Mouse (Mus musculus): ENCODE data around the gene Ctdsp1. TPM values are rescaled to one million over a fixed set of nuclear protein-coding genes. Genes with fewer than 3 reads are reported as not detected.
A peak's percentile ranks its signal among the peaks of the same experiment; 100 is the strongest.

Gene Ctdsp1
- total and polyA plus RNA-seq, 2 experiments, result 27.1 to 167 TPM

DNA sequence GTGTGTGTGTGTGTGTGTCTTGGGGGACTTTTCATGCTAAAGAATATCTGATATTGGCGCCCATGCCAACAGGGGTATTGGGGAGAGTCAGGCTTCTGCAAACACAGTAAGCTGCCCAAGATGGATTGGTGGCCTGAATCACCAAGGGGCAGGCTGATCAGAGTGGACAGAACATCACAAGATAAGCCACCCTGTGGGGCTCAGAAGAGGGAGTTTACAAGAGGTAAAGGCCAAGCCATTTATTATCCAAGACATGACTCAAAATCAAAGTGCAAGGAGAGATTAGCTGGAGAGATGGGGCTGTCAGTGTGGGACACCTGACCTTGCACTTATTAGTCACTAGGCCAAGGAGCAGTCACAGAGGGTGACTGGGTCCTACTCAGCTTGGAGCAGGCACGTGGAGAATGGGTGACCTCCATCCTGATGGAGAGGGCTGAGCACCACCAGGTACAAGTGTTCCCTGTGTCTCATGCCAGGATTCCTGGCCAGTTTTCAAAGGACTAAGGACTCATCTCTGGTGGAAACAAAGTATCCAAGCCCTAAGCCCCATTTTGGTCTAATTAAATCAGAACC lies 20.5 kb downstream of the Ctdsp1 start:
- no peak overlapping the region for H3K27ac ChIP-seq (replicated peaks; ENCODE audit: insufficient read depth, low read depth, low read length)

DNA sequence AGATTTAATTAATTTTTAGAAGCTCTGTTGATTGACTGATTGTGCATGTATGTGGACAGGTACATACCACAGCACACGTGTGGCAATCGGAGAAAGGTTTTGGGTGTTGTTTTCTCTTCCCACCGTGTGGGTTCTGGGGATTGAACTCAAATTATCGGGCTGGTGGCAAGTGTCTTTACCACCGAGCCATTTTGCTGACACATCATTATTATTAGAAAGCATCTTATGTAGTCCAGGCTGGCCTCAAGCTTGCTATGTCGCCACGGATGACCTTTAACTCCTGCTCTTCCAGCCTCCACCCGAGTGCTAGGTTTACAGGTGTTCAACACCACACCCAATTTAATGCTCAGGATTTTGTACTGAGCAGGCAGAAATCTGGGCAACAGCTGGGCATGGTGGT lies 21.4 kb downstream of the Ctdsp1 start:
- Histone ChIP-seq H3K9ac (ENCODE audit: low read depth, low read length) (no peak overlapping the region), H3K4me1 (ENCODE audit: control insufficient read depth, insufficient read depth, low read length) (no peaks in the 10 kb centered on the region), H3K36me3 (ENCODE audit: control insufficient read depth, insufficient read depth, low read length) (no peaks in the 10 kb centered on the region), H3K27me3 (ENCODE audit: control insufficient read depth, insufficient read depth, low read length) (no peaks in the 10 kb centered on the region), H3K79me2 (ENCODE audit: control insufficient read depth, insufficient read depth, low read length) (no peaks in the 10 kb centered on the region), H3K4me3 (ENCODE audit: insufficient read depth, low read depth, low read length) (no peak overlapping the region), H3K27ac (replicated peaks; ENCODE audit: insufficient read depth, low read depth, low read length) (no peak overlapping the region)
- TF ChIP-seq CTCF (IDR thresholded peaks at IDR 0.05; ENCODE audit: low read depth, low read length) (no peak), POLR2A (IDR thresholded peaks at IDR 0.05; ENCODE audit: extremely low read depth, insufficient read depth, low read length) (no peak)
- WGBS, result 83% methylated on average over 8 of the region's 8 CpGs
- no peak for DNase-seq (ENCODE audit: extremely low read depth, low read depth, low spot score)

More for the DNA sequence above, 20.5 kb downstream of the Ctdsp1 start:
- Histone ChIP-seq H3K79me2 (ENCODE audit: control insufficient read depth, insufficient read depth, low read length) (no peaks in the 10 kb centered on the region), H3K27me3 (ENCODE audit: control insufficient read depth, insufficient read depth, low read length) (no peaks in the 10 kb centered on the region), H3K9ac (ENCODE audit: low read depth, low read length) (no peak overlapping the region), H3K36me3 (ENCODE audit: control insufficient read depth, insufficient read depth, low read length) (no peaks in the 10 kb centered on the region), H3K4me3 (ENCODE audit: insufficient read depth, low read depth, low read length) (no peak overlapping the region), H3K4me1 (ENCODE audit: control insufficient read depth, insufficient read depth, low read length) (no peaks in the 10 kb centered on the region)
- DNase-seq (ENCODE audit: extremely low read depth, low read depth, low spot score), result no peak
- TF ChIP-seq CTCF (IDR thresholded peaks at IDR 0.05; ENCODE audit: low read depth, low read length), result no peak
- TF ChIP-seq POLR2A (IDR thresholded peaks at IDR 0.05; ENCODE audit: extremely low read depth, insufficient read depth, low read length), result no peak
- 75% methylated on average over 2 of the region's 2 CpGs for WGBS

DNA sequence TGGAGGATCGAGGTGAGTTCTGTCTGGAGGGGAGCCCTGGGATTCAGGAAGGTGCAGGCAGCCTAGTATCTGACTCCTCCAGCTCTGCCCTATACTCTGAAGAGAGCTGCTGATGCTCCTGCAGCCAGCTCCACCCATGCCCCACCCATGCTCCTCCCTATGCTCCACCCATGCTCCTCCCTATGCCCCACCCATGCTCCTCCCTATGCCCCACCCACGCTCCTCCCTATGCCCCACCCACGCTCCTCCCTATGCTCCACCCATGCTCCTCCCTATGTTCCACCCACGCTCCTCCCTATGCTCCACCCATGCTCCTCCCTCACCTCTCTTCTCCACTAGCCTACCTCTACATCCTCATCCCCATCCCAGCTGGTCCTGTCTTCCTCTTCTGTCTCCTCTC lies 23.8 kb downstream of the Ctdsp1 start:
- Histone ChIP-seq H3K27me3 (ENCODE audit: control insufficient read depth, insufficient read depth, low read length) (no peaks in the 10 kb centered on the region), H3K27ac (replicated peaks; ENCODE audit: insufficient read depth, low read depth, low read length) (no peak overlapping the region), H3K79me2 (ENCODE audit: control insufficient read depth, insufficient read depth, low read length) (no peaks in the 10 kb centered on the region), H3K4me1 (ENCODE audit: control insufficient read depth, insufficient read depth, low read length) (no peaks in the 10 kb centered on the region), H3K36me3 (ENCODE audit: control insufficient read depth, insufficient read depth, low read length) (no peaks in the 10 kb centered on the region), H3K9ac (ENCODE audit: low read depth, low read length) (no peak overlapping the region), H3K4me3 (ENCODE audit: insufficient read depth, low read depth, low read length) (no peak overlapping the region)
- 53% methylated on average over 4 of the region's 4 CpGs for WGBS
- DNase-seq (ENCODE audit: extremely low read depth, low read depth, low spot score), result peak; percentile 76
- no peak for TF ChIP-seq CTCF (IDR thresholded peaks at IDR 0.05; ENCODE audit: low read depth, low read length)

DNA sequence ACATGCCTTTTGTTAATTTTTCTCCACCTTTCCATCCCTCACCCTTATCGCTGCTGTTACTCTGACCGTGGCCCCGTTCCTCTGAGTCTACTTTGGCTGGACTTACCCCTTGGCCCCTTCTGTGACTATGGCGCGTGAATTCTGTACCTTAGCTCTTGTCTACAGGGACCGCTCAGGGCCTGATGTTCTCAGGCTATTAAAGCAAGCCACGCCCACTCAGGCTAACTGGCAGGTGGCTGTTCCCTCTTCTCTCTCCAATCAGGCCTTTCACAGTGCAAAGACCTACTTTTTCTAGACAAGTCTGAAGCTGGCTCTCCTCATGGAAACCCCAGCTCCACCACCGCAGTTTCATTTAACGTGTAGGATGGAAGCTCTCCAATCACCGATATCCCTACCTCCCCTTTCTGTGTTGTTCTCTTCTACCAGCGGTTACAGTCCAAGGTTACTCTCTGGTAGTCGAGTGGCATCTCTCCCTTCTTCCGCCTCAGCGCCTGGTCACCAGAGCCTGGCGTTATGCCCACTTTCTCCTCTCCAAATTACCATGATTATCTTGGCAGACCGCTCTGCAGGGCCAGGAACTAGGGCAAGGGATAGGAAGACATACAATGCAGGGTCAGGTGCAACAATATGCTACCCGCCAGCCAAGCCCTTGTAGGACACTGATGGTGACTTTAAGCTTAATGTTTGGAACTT lies 27.6 kb downstream of the Ctdsp1 start:
- H3K79me2 ChIP-seq (ENCODE audit: control insufficient read depth, insufficient read depth, low read length), result no peaks in the 10 kb centered on the region
- H3K36me3 ChIP-seq (ENCODE audit: control insufficient read depth, insufficient read depth, low read length), result no peaks in the 10 kb centered on the region
- TF ChIP-seq CTCF (IDR thresholded peaks at IDR 0.05; ENCODE audit: low read depth, low read length), result no peak
- TF ChIP-seq POLR2A (IDR thresholded peaks at IDR 0.05; ENCODE audit: extremely low read depth, insufficient read depth, low read length), result no peak
- DNase-seq (ENCODE audit: extremely low read depth, low read depth, low spot score), result no peak
- H3K27me3 ChIP-seq (ENCODE audit: control insufficient read depth, insufficient read depth, low read length), result no peaks in the 10 kb centered on the region
- H3K4me1 ChIP-seq (ENCODE audit: control insufficient read depth, insufficient read depth, low read length), result no peaks in the 10 kb centered on the region
- no peak overlapping the region for H3K4me3 ChIP-seq (ENCODE audit: insufficient read depth, low read depth, low read length)
- H3K9ac ChIP-seq (ENCODE audit: low read depth, low read length), result no peak overlapping the region
- WGBS, result 71% methylated on average over 17 of the region's 17 CpGs
- H3K27ac ChIP-seq (replicated peaks; ENCODE audit: insufficient read depth, low read depth, low read length), result no peak overlapping the region

DNA sequence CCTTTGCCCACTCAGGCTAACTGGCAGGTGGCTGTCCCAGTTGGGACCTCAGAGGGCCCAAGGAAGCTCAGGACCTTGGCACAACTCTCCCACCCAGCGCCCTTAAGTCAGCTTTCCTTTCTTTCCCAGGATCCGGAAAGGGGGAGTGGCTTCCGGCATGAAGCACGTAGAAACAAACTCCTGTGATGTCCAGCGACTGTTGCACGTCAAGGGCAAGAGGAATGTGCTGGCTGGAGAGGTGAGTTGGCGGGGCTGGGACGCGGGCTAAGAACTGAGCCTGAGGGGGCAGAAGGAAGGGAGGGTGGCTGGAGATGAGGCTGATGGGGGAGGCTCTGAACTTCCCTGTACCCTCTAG lies 28.1 kb downstream of the Ctdsp1 start:
- Histone ChIP-seq H3K27ac (replicated peaks; ENCODE audit: insufficient read depth, low read depth, low read length) (no peak overlapping the region), H3K4me3 (ENCODE audit: insufficient read depth, low read depth, low read length) (no peak overlapping the region), H3K4me1 (ENCODE audit: control insufficient read depth, insufficient read depth, low read length) (no peaks in the 10 kb centered on the region), H3K36me3 (ENCODE audit: control insufficient read depth, insufficient read depth, low read length) (no peaks in the 10 kb centered on the region), H3K79me2 (ENCODE audit: control insufficient read depth, insufficient read depth, low read length) (no peaks in the 10 kb centered on the region), H3K27me3 (ENCODE audit: control insufficient read depth, insufficient read depth, low read length) (no peaks in the 10 kb centered on the region), H3K9ac (ENCODE audit: low read depth, low read length) (no peak overlapping the region)
- TF ChIP-seq POLR2A (IDR thresholded peaks at IDR 0.05; ENCODE audit: extremely low read depth, insufficient read depth, low read length) (no peak), CTCF (IDR thresholded peaks at IDR 0.05; ENCODE audit: low read depth, low read length) (no peak)
- 67% methylated on average over 9 of the region's 9 CpGs for WGBS
- no peak for DNase-seq (ENCODE audit: extremely low read depth, low read depth, low spot score)

DNA sequence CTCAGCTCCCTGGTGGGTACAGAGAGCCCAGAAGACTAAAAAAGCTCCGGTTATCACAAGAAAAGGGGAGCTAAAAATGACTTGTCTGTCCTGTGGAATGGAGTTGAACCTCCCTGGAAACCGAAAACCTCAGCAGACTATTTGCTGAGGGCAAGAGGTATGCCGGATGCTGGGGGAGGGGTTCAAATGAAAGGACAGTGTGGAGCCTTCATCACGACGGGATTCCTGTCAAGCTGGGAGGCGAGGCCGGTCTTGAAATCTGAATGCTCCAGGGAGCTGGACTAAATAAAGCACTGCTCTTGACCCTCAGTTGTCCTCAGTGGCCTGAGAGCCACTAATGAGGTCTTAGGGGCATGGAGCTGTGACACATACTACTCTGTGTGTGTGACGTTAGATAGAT lies 31.8 kb downstream of the Ctdsp1 start:
- H3K9ac ChIP-seq (ENCODE audit: low read depth, low read length), result no peak overlapping the region
- no peaks in the 10 kb centered on the region for H3K36me3 ChIP-seq (ENCODE audit: control insufficient read depth, insufficient read depth, low read length)
- no peak for DNase-seq (ENCODE audit: extremely low read depth, low read depth, low spot score)
- no peak overlapping the region for H3K27ac ChIP-seq (replicated peaks; ENCODE audit: insufficient read depth, low read depth, low read length)
- no peaks in the 10 kb centered on the region for H3K27me3 ChIP-seq (ENCODE audit: control insufficient read depth, insufficient read depth, low read length)
- no peaks in the 10 kb centered on the region for H3K79me2 ChIP-seq (ENCODE audit: control insufficient read depth, insufficient read depth, low read length)
- WGBS, result 73% methylated on average over 8 of the region's 8 CpGs
- H3K4me3 ChIP-seq (ENCODE audit: insufficient read depth, low read depth, low read length), result no peak overlapping the region
- H3K4me1 ChIP-seq (ENCODE audit: control insufficient read depth, insufficient read depth, low read length), result no peaks in the 10 kb centered on the region
- no peak for TF ChIP-seq CTCF (IDR thresholded peaks at IDR 0.05; ENCODE audit: low read depth, low read length)
- TF ChIP-seq POLR2A (IDR thresholded peaks at IDR 0.05; ENCODE audit: extremely low read depth, insufficient read depth, low read length), result no peak

Data from liver, adult 2 months (tissue).